Mouse (Mus musculus) liver, embryonic 11.5 days (tissue): ENCODE measurements around the gene Rnf212b. TPM values are rescaled to one million over a fixed set of nuclear protein-coding genes. Genes with fewer than 3 reads are reported as not detected.

Experiments used
- ATAC-seq: fragments of 200-750 bp; cut with Nextera tagmentation; replicated peaks from 2 replicates; pipeline ENCODE4 v1.8.0; 2017; ENCODE audit warnings: moderate number of reproducible peaks, mild to moderate bottlenecking, moderate TSS enrichment, moderate library complexity; ENCODE audit not compliant: low FRiP score
- DNase-seq: peaks from one replicate; pipeline ENCODE4 v3.0.0-alpha.2; 2017; ENCODE audit warnings: low spot score
- H3K27ac ChIP-seq: fragments of 300-500 bp; sonication (generic); 2 replicates; pipeline ENCODE4 v1.5.1; 2014; ENCODE audit warnings: mild to moderate bottlenecking, low read depth, low read length, control low read depth
- H3K27me3 ChIP-seq: fragments of 300-500 bp; sonication (generic); replicated peaks from 2 replicates; pipeline ENCODE4 v1.6.1; 2014; ENCODE audit warnings: low read length, mixed read lengths; ENCODE audit not compliant: control insufficient read depth, insufficient read depth
- H3K36me3 ChIP-seq: fragments of 300-500 bp; sonication (generic); 2 replicates; pipeline ENCODE4 v1.6.1; 2014; ENCODE audit warnings: mild to moderate bottlenecking, low read length, moderate library complexity, mixed read lengths; ENCODE audit not compliant: control insufficient read depth, insufficient read depth
- H3K4me1 ChIP-seq: fragments of 300-500 bp; sonication (generic); replicated peaks from 2 replicates; pipeline ENCODE4 v1.6.1; 2014; ENCODE audit warnings: low read length, mixed read lengths; ENCODE audit not compliant: control insufficient read depth, insufficient read depth
- H3K4me2 ChIP-seq: fragments of 300-500 bp; sonication (generic); 2 replicates; pipeline ENCODE4 v1.6.1; 2014; ENCODE audit warnings: mild to moderate bottlenecking, control low read depth, moderate library complexity
- H3K4me3 ChIP-seq: fragments of 300-500 bp; sonication (generic); 2 replicates; pipeline ENCODE4 v1.5.1; 2014; ENCODE audit warnings: low read depth, low read length, control low read depth
- H3K9ac ChIP-seq: fragments of 300-500 bp; sonication (generic); 2 replicates; pipeline ENCODE4 v1.6.1; 2014; ENCODE audit warnings: low read depth, low read length, control low read depth
- H3K9me3 ChIP-seq: fragments of 300-500 bp; sonication (generic); 2 replicates; pipeline ENCODE4 v1.6.1; 2016; ENCODE audit warnings: low read length, inconsistent platforms, mixed read lengths; ENCODE audit not compliant: control insufficient read depth
- WGBS: fragments of 180-500 bp; shearing (Covaris S2); extraction: QIAGEN DNeasy Blood & Tissue Kit; methylation state at CpG from one replicate; pipeline ENCODE4 v1.1.7; 2014; 5-methylcytosine and 5-hydroxymethylcytosine counted together
- polyA plus RNA-seq: library from polyadenylated mRNA; unstranded; fragments of >200 nt; fragmentation: Nextera tagmentation; extraction: Ambion mirVana; gene quantifications from 2 replicates; pipeline ENCODE4 v1.2.1, GENCODE M21; 2014

The Rnf212b gene
- polyA plus RNA-seq, 1 experiment from 2014 or later: not detected

- Histone ChIP-seq H3K9ac (no peak overlapping the region), H3K36me3 (no peaks in the 10 kb centered on the region), H3K4me3 (no peak overlapping the region), H3K4me1 (0 out of 2 replicates have a peak, but pooled peaks cover 3% of the 10 kb centered on the region), H3K27me3 (peaks cover 23% of the 10 kb centered on the region), H3K9me3 (no peaks in the 10 kb centered on the region), H3K4me2 (no peak overlapping the region), H3K27ac (no peak overlapping the region)
- ATAC-seq: no peak
- 87% methylated on average over 9 of the region's 9 CpGs for WGBS
- DNase-seq: no peak
Observed at GRCm38 (mm10) chr14:54780084-54780483, 33.9 kb upstream of the Rnf212b start.

DNA sequence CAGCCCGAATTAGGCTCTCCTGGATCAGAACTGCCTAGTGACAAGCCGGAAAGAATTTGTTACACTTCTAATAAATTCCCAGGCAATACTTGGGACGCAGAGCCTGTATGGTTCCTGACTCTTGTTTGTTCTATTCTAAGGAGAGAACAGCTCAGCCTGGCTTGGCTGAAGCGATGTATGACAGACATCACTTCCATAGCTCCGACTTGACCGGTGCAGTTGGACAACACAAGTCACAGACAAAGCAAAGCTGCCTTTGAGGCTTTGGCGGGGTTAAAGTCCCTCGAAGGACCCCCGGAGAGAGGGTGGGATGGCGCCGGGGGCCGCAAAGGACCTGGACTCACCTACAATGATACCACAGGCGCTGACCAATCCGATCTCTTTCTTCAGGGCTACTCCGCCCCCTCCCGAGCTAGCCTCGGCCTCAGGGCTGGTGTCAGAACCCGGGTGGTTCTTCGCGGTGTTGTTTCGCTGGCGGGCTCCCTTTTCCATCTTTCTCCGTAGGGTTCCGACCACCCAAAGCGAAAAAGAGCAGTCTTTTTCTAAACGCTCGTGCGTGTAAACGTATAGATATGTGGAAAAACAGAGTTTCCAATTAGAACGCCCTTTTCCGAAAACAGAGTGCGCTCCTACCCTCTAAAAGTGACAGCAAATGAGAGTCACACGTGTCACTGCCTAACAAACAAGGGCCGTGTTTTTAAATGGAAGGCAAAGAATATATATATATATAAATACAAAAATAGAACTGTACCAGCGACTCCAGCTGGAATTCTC is 32.9 kb upstream of the Rnf212b start:
- peak overlapping the region; percentile 58 for H3K4me3 ChIP-seq
- H3K27ac ChIP-seq: no peak overlapping the region
- ATAC-seq (0 out of 2 replicates have a peak, but pooled peaks have one; percentile 51), DNase-seq (peak; percentile 59)
- peaks cover 23% of the 10 kb centered on the region for H3K27me3 ChIP-seq
- peak overlapping the region; percentile 90 for H3K4me2 ChIP-seq
- no peaks in the 10 kb centered on the region for H3K36me3 ChIP-seq
- H3K9ac ChIP-seq: no peak overlapping the region
- 0 out of 2 replicates have a peak, but pooled peaks cover 3% of the 10 kb centered on the region for H3K4me1 ChIP-seq
- no peaks in the 10 kb centered on the region for H3K9me3 ChIP-seq
- WGBS: 4% methylated on average over 35 of the region's 35 CpGs

- no peak for ATAC-seq
- 3% methylated on average over 37 of the region's 37 CpGs for WGBS
- H3K4me2 ChIP-seq: peak within 1 kb of the TSS; percentile 90
- peak within 1 kb of the TSS; percentile 58 for H3K4me3 ChIP-seq
- H3K36me3 ChIP-seq: no peaks in the 10 kb centered on the region
- 0 out of 2 replicates have a peak, but pooled peaks cover 3% of the 10 kb centered on the region for H3K4me1 ChIP-seq
- H3K27ac ChIP-seq: no peak within 1 kb of the TSS
- no peaks in the 10 kb centered on the region for H3K9me3 ChIP-seq
- peak within 1 kb of the TSS; percentile 54; the same call in 1 of the 2 replicates for H3K9ac ChIP-seq
- H3K27me3 ChIP-seq: peaks cover 23% of the 10 kb centered on the region
- DNase-seq: peak; percentile 59
Observed at GRCm38 (mm10) chr14:54781610-54782365, 32.2 kb upstream of the Rnf212b start, which contains the start of gene Slc7a8. Gene Slc7a8 (minus strand): TSS chr14:54781946.

DNA sequence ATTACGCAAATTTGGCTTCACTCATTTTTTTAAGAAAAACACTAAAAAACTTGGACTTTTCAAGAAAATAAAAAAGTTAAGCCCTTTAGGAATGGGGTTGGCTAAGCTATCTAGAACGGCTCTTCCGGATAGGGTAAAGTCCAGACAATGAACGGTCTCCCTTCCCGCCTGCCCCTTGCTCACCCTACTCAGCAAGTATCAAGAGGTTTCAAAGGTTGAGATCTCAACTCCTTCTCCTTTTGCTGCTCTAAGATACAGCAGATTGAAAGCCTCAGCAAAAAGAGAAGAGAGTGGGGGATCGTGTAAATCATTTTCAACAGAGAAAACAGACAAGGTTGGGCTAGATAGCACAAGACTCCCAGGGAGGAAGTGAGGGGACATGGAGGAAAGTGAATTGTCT is 31.0 kb upstream of the Rnf212b start:
- Histone ChIP-seq H3K4me3 (no peak overlapping the region), H3K4me2 (no peak overlapping the region), H3K27me3 (peaks cover 23% of the 10 kb centered on the region), H3K27ac (no peak overlapping the region), H3K4me1 (no peaks in the 10 kb centered on the region), H3K9ac (no peak overlapping the region), H3K9me3 (no peaks in the 10 kb centered on the region), H3K36me3 (no peaks in the 10 kb centered on the region)
- DNase-seq (no peak), ATAC-seq (no peak)
- 73% methylated on average over 6 of the region's 6 CpGs for WGBS

DNA sequence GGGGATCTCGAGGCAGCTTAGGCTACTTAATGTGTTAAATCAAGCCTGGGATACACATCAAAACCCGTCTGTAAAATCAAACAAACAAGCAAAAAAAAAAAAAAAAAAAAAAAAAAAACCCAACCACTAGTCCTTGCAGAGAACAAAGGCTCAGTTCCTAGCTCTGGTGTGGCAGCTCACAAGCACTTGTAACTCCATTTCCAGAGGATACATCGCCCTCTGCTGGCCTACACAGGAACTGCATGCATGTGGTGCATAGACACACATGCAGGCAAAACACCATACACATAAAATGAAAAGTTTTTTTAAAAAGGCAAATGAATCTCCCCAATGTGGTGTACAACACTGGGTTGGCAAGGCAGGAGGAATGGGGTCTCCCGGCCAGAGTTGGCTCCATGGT is 28.0 kb upstream of the Rnf212b start:
- Histone ChIP-seq H3K27ac (no peak overlapping the region), H3K9ac (no peak overlapping the region), H3K4me1 (peaks cover 2% of the 10 kb centered on the region; the same call in 1 of the 2 replicates), H3K36me3 (no peaks in the 10 kb centered on the region), H3K27me3 (peaks cover 9% of the 10 kb centered on the region), H3K4me3 (no peak overlapping the region), H3K9me3 (no peaks in the 10 kb centered on the region), H3K4me2 (no peak overlapping the region)
- 55% methylated on average over 4 of the region's 4 CpGs for WGBS
- DNase-seq (peak; percentile 64), ATAC-seq (no peak)

DNA sequence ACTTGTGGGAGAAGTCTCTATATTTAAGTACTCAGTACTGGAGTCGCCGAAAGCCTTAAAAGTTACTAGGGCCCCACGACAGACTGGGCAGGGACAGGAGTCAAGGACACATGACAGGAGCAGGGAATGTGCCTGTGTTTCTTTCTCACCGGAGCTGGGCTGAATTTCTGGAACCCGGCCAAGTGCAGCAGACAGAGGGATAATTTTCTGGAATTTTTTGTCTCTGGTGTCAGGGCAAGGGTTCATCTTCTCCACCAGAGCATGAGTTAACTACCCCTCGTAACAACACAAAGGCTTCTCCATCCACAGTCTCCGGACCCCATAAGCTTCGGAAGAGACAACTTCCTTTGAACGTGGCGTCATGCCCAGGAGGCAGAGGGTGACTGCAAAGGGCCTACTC is 27.5 kb upstream of the Rnf212b start:
- DNase-seq (no peak), ATAC-seq (no peak)
- 74% methylated on average over 10 of the region's 10 CpGs for WGBS
- peaks cover 3% of the 10 kb centered on the region for H3K27me3 ChIP-seq
- no peaks in the 10 kb centered on the region for H3K9me3 ChIP-seq
- H3K4me1 ChIP-seq: peaks cover 2% of the 10 kb centered on the region; the same call in 1 of the 2 replicates
- H3K4me2 ChIP-seq: no peak overlapping the region
- H3K36me3 ChIP-seq: no peaks in the 10 kb centered on the region
- H3K9ac ChIP-seq: no peak overlapping the region
- no peak overlapping the region for H3K27ac ChIP-seq
- no peak overlapping the region for H3K4me3 ChIP-seq

- Histone ChIP-seq H3K27me3 (no peaks in the 10 kb centered on the region; the same call in 1 of the 2 replicates), H3K36me3 (no peaks in the 10 kb centered on the region), H3K4me2 (no peak overlapping the region), H3K4me1 (peaks cover 2% of the 10 kb centered on the region; the same call in 1 of the 2 replicates), H3K9ac (no peak overlapping the region), H3K9me3 (no peaks in the 10 kb centered on the region), H3K4me3 (no peak overlapping the region), H3K27ac (no peak overlapping the region)
- ATAC-seq (no peak), DNase-seq (no peak)
- WGBS: 60% methylated on average over 4 of the region's 4 CpGs
Observed at GRCm38 (mm10) chr14:54787226-54787625, 26.7 kb upstream of the Rnf212b start.

GRCm38 (mm10) chr14:54788231-54788630 is 25.7 kb upstream of the Rnf212b start:
- H3K4me3 ChIP-seq: no peak overlapping the region
- H3K9ac ChIP-seq: no peak overlapping the region
- no peaks in the 10 kb centered on the region; the same call in 1 of the 2 replicates for H3K27me3 ChIP-seq
- no peak overlapping the region for H3K27ac ChIP-seq
- no peaks in the 10 kb centered on the region for H3K9me3 ChIP-seq
- no peak overlapping the region for H3K4me2 ChIP-seq
- no peaks in the 10 kb centered on the region for H3K36me3 ChIP-seq
- DNase-seq (no peak), ATAC-seq (peak; percentile 69)
- peaks cover 2% of the 10 kb centered on the region; the same call in 1 of the 2 replicates for H3K4me1 ChIP-seq
- 45% methylated on average over 5 of the region's 5 CpGs for WGBS
